Mouse (Mus musculus) heart, adult 2 months (tissue): ENCODE data around the gene Fam155a.

ENCODE experiments used
- CTCF ChIP-seq: fragments of 200-600 bp; IDR thresholded peaks from 2 replicates; pipeline ENCODE4 v1.8.1; 2022; ENCODE audit warnings: antibody characterized with exemption, mild to moderate bottlenecking, moderate library complexity
- POLR2A ChIP-seq: fragments of 200-500 bp; IDR thresholded peaks from 2 replicates; pipeline ENCODE4 v1.6.1; 2011; ENCODE audit warnings: mild to moderate bottlenecking, low read depth, low read length, control low read depth; ENCODE audit not compliant: insufficient read depth

GRCm38 (mm10) chr8:9240996-9241395 lies 530.0 kb downstream of the Fam155a start:
- no peak for TF ChIP-seq POLR2A
- no peak for TF ChIP-seq CTCF
